Mouse (Mus musculus): ENCODE results near the gene 1700029P11Rik.
"Not testable (repeated sequence)": the region's sequence is repeated elsewhere in the genome, so short reads cannot be mapped to it uniquely, and the experiment has no call there.

GRCm38 (mm10) chr15:81975156-81975555, 5.2 kb upstream of the 1700029P11Rik start:
- TF ChIP-seq POLR2A (IDR thresholded peaks at IDR 0.05; ENCODE audit: low read depth, low read length); CTCF (IDR thresholded peaks at IDR 0.05; ENCODE audit: extremely low read depth, insufficient read length, insufficient replicate concordance, low read depth, low read length): not testable (repeated sequence)

All from small intestine, adult 2 months (tissue).